Mouse (Mus musculus) stomach, embryonic 15.5 days (tissue): ENCODE results near the gene Six4. TPM values are rescaled to one million over a fixed set of nuclear protein-coding genes. Genes with fewer than 3 reads are reported as not detected.

ENCODE experiments used
- ATAC-seq: fragments of 200-750 bp; cut with Nextera tagmentation; 2 replicates; pipeline ENCODE4 v1.8.0; 2017; ENCODE audit warnings: low read depth, moderate number of reproducible peaks, moderate TSS enrichment; ENCODE audit not compliant: insufficient read depth, low FRiP score
- H3K27ac ChIP-seq: fragments of 300-500 bp; sonication (generic); 2 replicates; pipeline ENCODE4 v1.5.1; 2015; ENCODE audit warnings: mild to moderate bottlenecking, inconsistent platforms
- H3K27me3 ChIP-seq: fragments of 300-500 bp; sonication (generic); replicated peaks from 2 replicates; pipeline ENCODE4 v1.6.1; 2015; ENCODE audit warnings: inconsistent platforms
- H3K36me3 ChIP-seq: fragments of 300-500 bp; sonication (generic); 2 replicates; pipeline ENCODE4 v1.6.1; 2015; ENCODE audit warnings: inconsistent platforms
- H3K4me1 ChIP-seq: fragments of 300-500 bp; sonication (generic); 2 replicates; pipeline ENCODE4 v1.6.1; 2015; ENCODE audit warnings: inconsistent platforms
- H3K4me2 ChIP-seq: fragments of 300-500 bp; sonication (generic); 2 replicates; pipeline ENCODE4 v1.6.1; 2015; ENCODE audit warnings: mild to moderate bottlenecking, inconsistent platforms
- H3K4me3 ChIP-seq: fragments of 300-500 bp; sonication (generic); replicated peaks from 2 replicates; pipeline ENCODE4 v1.5.1; 2015; ENCODE audit warnings: inconsistent platforms
- H3K9ac ChIP-seq: fragments of 300-500 bp; sonication (generic); 2 replicates; pipeline ENCODE4 v1.6.1; 2015; ENCODE audit warnings: inconsistent platforms
- H3K9me3 ChIP-seq: fragments of 300-500 bp; sonication (generic); 2 replicates; pipeline ENCODE4 v1.6.1; 2016; ENCODE audit warnings: inconsistent platforms
- WGBS: fragments of 180-500 bp; shearing (Covaris S2); methylation state at CpG from one replicate; pipeline ENCODE4 v1.1.7; 2015; 5-methylcytosine and 5-hydroxymethylcytosine counted together
- polyA plus RNA-seq: library from polyadenylated mRNA; unstranded; fragments of >200 nt; fragmentation: Nextera tagmentation; extraction: Ambion mirVana; gene quantifications from 2 replicates; pipeline ENCODE4 v1.2.1, GENCODE M21; 2015

Six4 gene
- polyA plus RNA-seq, 1 experiment from 2014 or later, result 0.74 TPM

- ATAC-seq, result no peak
- Histone ChIP-seq H3K27me3 (peaks cover 94% of the 10 kb centered on the region), H3K9me3 (no peaks in the 10 kb centered on the region), H3K9ac (no peak overlapping the region), H3K4me3 (no peak overlapping the region), H3K4me1 (peaks cover 20% of the 10 kb centered on the region; the same call in 1 of the 2 replicates), H3K4me2 (no peak overlapping the region), H3K27ac (no peak overlapping the region), H3K36me3 (no peaks in the 10 kb centered on the region)
- WGBS, result 2% methylated on average over 15 of the region's 15 CpGs
These were observed 62.3 kb downstream of the Six4 start for GRCm38 (mm10) chr12:73050811-73051580.

- H3K9me3 ChIP-seq, result no peaks in the 10 kb centered on the region
- under 1% methylated on average over 13 of the region's 13 CpGs for WGBS
- no peak for ATAC-seq
- H3K4me2 ChIP-seq, result no peak overlapping the region
- H3K9ac ChIP-seq, result no peak overlapping the region
- peaks cover 27% of the 10 kb centered on the region for H3K4me1 ChIP-seq
- peaks cover 97% of the 10 kb centered on the region for H3K27me3 ChIP-seq
- no peak overlapping the region for H3K27ac ChIP-seq
- no peak overlapping the region for H3K4me3 ChIP-seq
- H3K36me3 ChIP-seq, result no peaks in the 10 kb centered on the region
These were observed 63.0 kb downstream of the Six4 start for GRCm38 (mm10) chr12:73050305-73050704.

Other genes starting within 250 kb of the Six4 start
- gene Six6, start 173.6 kb downstream of the Six4 start, polyA plus RNA-seq, result not detected in 2 replicates
- 1.6 and 2.6 TPM in 2 replicates for gene 4930447C04Rik, start 172.7 kb downstream of the Six4 start, polyA plus RNA-seq
- gene Six1, start 59.6 kb downstream of the Six4 start, polyA plus RNA-seq, result 0.08 and 0.72 TPM in 2 replicates
- gene Mnat1, start 10.3 kb upstream of the Six4 start, polyA plus RNA-seq, result 24.2 and 26.7 TPM in 2 replicates
- 15.4 and 17.6 TPM in 2 replicates for gene Trmt5, start 173.3 kb upstream of the Six4 start, polyA plus RNA-seq
- gene Slc38a6, start 173.3 kb upstream of the Six4 start, polyA plus RNA-seq, result 7.3 and 8.4 TPM in 2 replicates